Mouse (Mus musculus) liver, postnatal 0 days (tissue): ENCODE results near the gene Ubl7.

Experiments used
- CTCF ChIP-seq: sonication (generic); IDR thresholded peaks from 2 replicates; pipeline ENCODE4 v1.5.1; 2016; ENCODE audit warnings: antibody characterized with exemption, low read depth
- EP300 ChIP-seq: IDR thresholded peaks from 2 replicates; pipeline ENCODE4 v1.6.1; 2016; ENCODE audit warnings: antibody characterized with exemption, low read depth, mild to moderate bottlenecking

- TF ChIP-seq CTCF (no peak), EP300 (no peak)
Measured at GRCm38 (mm10) chr9:57870273-57870816, 40.4 kb upstream of the Ubl7 start.
